Comparison of ENCODE assay signal across 8 mouse cellular contexts in the genomic region with DNA sequence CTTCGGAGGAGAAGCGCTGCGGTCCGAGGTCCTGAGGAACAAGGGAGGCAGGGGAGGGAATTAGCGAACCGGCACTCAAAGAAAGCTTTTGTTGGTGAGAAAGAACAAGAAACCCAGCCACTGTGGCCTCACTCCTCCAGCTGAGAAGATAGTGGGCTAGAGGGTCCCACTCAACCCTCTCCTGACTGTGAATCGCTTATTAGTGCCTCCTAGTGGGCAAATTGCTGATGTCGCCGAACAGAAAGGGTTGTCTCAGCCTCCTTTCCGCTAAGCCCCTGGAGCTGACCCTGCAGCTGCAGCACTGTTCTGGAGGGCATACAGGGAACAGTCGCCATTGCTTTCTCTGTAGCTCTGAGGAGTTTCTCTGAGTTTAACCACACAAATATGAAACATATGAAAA. TPM values are rescaled to one million over a fixed set of nuclear protein-coding genes. Genes with fewer than 3 reads are reported as not detected.
A peak's percentile ranks its signal among the peaks of the same experiment; 100 is the strongest.
DNase-seq lines count a peak whose midpoint lies in the region; ATAC-seq and TF ChIP-seq lines count a peak whose summit lies in the region.

No protein-coding gene starts in this region.

- no peak for ATAC-seq in G1E (ENCODE audit: extremely low read depth, insufficient number of reproducible peaks, low FRiP score, poor library complexity, severe bottlenecking)
- no peak for ATAC-seq in embryonic facial prominence, embryonic 13.5 days (ENCODE audit: insufficient number of reproducible peaks, insufficient read depth, low FRiP score, low TSS enrichment, low read depth)
- peak; percentile 57; the same call in 1 of the 2 replicates for ATAC-seq in hindbrain, embryonic 11.5 days (ENCODE audit: low FRiP score)
- no peak; the same call in 1 of the 2 replicates for ATAC-seq in midbrain, embryonic 15.5 days (replicated peaks)

- peak overlapping the region; percentile 22; the same call in 1 of the 2 replicates for H3K27ac ChIP-seq in embryonic facial prominence, embryonic 13.5 days
- no peak overlapping the region for H3K27ac ChIP-seq in hindbrain, embryonic 11.5 days (ENCODE audit: low read depth, low read length)
- no peak overlapping the region for H3K27ac ChIP-seq in midbrain, embryonic 15.5 days

- H3K4me2 ChIP-seq in embryonic facial prominence, embryonic 13.5 days: peak overlapping the region; percentile 49
- no peak overlapping the region; the same call in 1 of the 2 replicates for H3K4me2 ChIP-seq in hindbrain, embryonic 11.5 days (replicated peaks; ENCODE audit: low read depth, low read length)
- peak overlapping the region; percentile 26 for H3K4me2 ChIP-seq in midbrain, embryonic 15.5 days

- peak; percentile 74 for DNase-seq in A20 (ENCODE audit: low read depth, low spot score)
- no peak for DNase-seq in G1E (ENCODE audit: low spot score)
- DNase-seq in hindbrain, embryonic 11.5 days (ENCODE audit: low spot score): peak; percentile 59
- DNase-seq in liver: peak; percentile 48
- DNase-seq in thymus, postnatal 14 days: peak; percentile 72
- no peak for DNase-seq in layer of hippocampus, postnatal 36 days

- no peaks in the 10 kb centered on the region for H3K27me3 ChIP-seq in G1E (ENCODE audit: insufficient read depth, low read length)
- H3K27me3 ChIP-seq in embryonic facial prominence, embryonic 13.5 days: no peaks in the 10 kb centered on the region
- no peaks in the 10 kb centered on the region for H3K27me3 ChIP-seq in hindbrain, embryonic 11.5 days (ENCODE audit: control insufficient read depth, insufficient read depth, low read length)
- H3K27me3 ChIP-seq in midbrain, embryonic 15.5 days (replicated peaks): no peaks in the 10 kb centered on the region

- no peaks in the 10 kb centered on the region for H3K36me3 ChIP-seq in G1E (replicated peaks)
- H3K36me3 ChIP-seq in embryonic facial prominence, embryonic 13.5 days: no peaks in the 10 kb centered on the region
- H3K36me3 ChIP-seq in hindbrain, embryonic 11.5 days (ENCODE audit: control insufficient read depth, insufficient read depth, low read length): no peaks in the 10 kb centered on the region
- H3K36me3 ChIP-seq in midbrain, embryonic 15.5 days (replicated peaks): no peaks in the 10 kb centered on the region

- H3K9me3 ChIP-seq in G1E (replicated peaks): no peaks in the 10 kb centered on the region
- H3K9me3 ChIP-seq in embryonic facial prominence, embryonic 13.5 days: no peaks in the 10 kb centered on the region
- no peaks in the 10 kb centered on the region for H3K9me3 ChIP-seq in hindbrain, embryonic 11.5 days (ENCODE audit: control insufficient read depth, low read length)
- no peaks in the 10 kb centered on the region for H3K9me3 ChIP-seq in midbrain, embryonic 15.5 days

- H3K4me1 ChIP-seq in G1E (ENCODE audit: insufficient read depth, low read depth, low read length): peaks cover 57% of the 10 kb centered on the region
- peaks cover 27% of the 10 kb centered on the region for H3K4me1 ChIP-seq in embryonic facial prominence, embryonic 13.5 days
- no peaks in the 10 kb centered on the region for H3K4me1 ChIP-seq in hindbrain, embryonic 11.5 days (replicated peaks; ENCODE audit: control insufficient read depth, insufficient read depth, low read length)
- peaks cover 4% of the 10 kb centered on the region; the same call in 1 of the 2 replicates for H3K4me1 ChIP-seq in midbrain, embryonic 15.5 days

- 41% methylated on average over 11 of the region's 11 CpGs for WGBS in embryonic facial prominence, embryonic 13.5 days
- 49% methylated on average over 11 of the region's 11 CpGs for WGBS in hindbrain, embryonic 11.5 days
- 45% methylated on average over 11 of the region's 11 CpGs for WGBS in midbrain, embryonic 15.5 days

- TF ChIP-seq CTCF in G1E (IDR thresholded peaks at IDR 0.05; ENCODE audit: low read depth, low read length): peak; percentile 19; the same call in 1 of the 2 replicates

- H3K9ac ChIP-seq in embryonic facial prominence, embryonic 13.5 days: peak overlapping the region; percentile 57
- H3K9ac ChIP-seq in hindbrain, embryonic 11.5 days (ENCODE audit: low read depth, low read length): no peak overlapping the region
- H3K9ac ChIP-seq in midbrain, embryonic 15.5 days: no peak overlapping the region

- no peak overlapping the region for H3K4me3 ChIP-seq in G1E (ENCODE audit: low read depth, low read length)
- peak overlapping the region; percentile 17; the same call in 1 of the 2 replicates for H3K4me3 ChIP-seq in embryonic facial prominence, embryonic 13.5 days
- H3K4me3 ChIP-seq in hindbrain, embryonic 11.5 days (ENCODE audit: low read depth, low read length): no peak overlapping the region
- H3K4me3 ChIP-seq in midbrain, embryonic 15.5 days: 0 out of 2 replicates have a peak overlapping the region, but pooled peaks have one; percentile 4

RNA-seq across cellular contexts. Expression of a gene that starts 21.0 kb away (rescaled TPM):
- total RNA-seq in G1E (2014; fragmentation: Nextera tagmentation): 45.0 and 59.1 TPM in 2 replicates
- total RNA-seq in G1E (2017): 50.5 and 50.7 TPM in 2 replicates
- 10.8 and 13.5 TPM in 2 replicates for polyA plus RNA-seq in G1E (2012)
- polyA plus RNA-seq in embryonic facial prominence, embryonic 13.5 days (2015; fragmentation: Nextera tagmentation; extraction: Ambion mirVana): 29.6 and 32.1 TPM in 2 replicates
- polyA plus RNA-seq in hindbrain, embryonic 11.5 days (2014; fragmentation: Nextera tagmentation; extraction: Ambion mirVana): 15.3 and 18.4 TPM in 2 replicates
- polyA plus RNA-seq in midbrain, embryonic 15.5 days (2015; fragmentation: Nextera tagmentation; extraction: Ambion mirVana): 12.1 and 14.4 TPM in 2 replicates
- 10 to 100 TPM; 45.8 to 48.4 TPM for total RNA-seq in layer of hippocampus, postnatal 36 days (2021)

Comparison
In these comparisons a context has a peak if more than half of its experiments do, and no peak if none do; other contexts are left out.
1. DNase-seq: peak in A20 (single experiment), hindbrain, embryonic 11.5 days (single experiment), liver (single experiment) and thymus, postnatal 14 days (single experiment); none in G1E (single experiment) and layer of hippocampus, postnatal 36 days (0 of 2).
2. H3K4me3 ChIP-seq: peak in embryonic facial prominence, embryonic 13.5 days (single experiment) and midbrain, embryonic 15.5 days (single experiment); none in G1E (single experiment) and hindbrain, embryonic 11.5 days (single experiment).